Mouse (Mus musculus) frontal cortex, adult 2 months (tissue): Measurements from ENCODE around the gene Lmx1b. TPM values are rescaled to one million over a fixed set of nuclear protein-coding genes. Genes with fewer than 3 reads are reported as not detected.

ENCODE experiments used
- DNase-seq, 2 experiments: peaks; one replicate each; pipeline ENCODE4 v3.0.0; 2022; ENCODE audit warnings: low spot score in 1 of 2; ENCODE audit errors: extremely low spot score in 1 of 2
- polyA plus RNA-seq: library from polyadenylated mRNA; depleted of rRNA; stranded (reverse); fragments of >200 nt; gene quantifications from 2 replicates; pipeline ENCODE4 v1.2.3, GENCODE M21; 2012

Lmx1b gene
- polyA plus RNA-seq, 1 experiment: 0.38 TPM

DNA sequence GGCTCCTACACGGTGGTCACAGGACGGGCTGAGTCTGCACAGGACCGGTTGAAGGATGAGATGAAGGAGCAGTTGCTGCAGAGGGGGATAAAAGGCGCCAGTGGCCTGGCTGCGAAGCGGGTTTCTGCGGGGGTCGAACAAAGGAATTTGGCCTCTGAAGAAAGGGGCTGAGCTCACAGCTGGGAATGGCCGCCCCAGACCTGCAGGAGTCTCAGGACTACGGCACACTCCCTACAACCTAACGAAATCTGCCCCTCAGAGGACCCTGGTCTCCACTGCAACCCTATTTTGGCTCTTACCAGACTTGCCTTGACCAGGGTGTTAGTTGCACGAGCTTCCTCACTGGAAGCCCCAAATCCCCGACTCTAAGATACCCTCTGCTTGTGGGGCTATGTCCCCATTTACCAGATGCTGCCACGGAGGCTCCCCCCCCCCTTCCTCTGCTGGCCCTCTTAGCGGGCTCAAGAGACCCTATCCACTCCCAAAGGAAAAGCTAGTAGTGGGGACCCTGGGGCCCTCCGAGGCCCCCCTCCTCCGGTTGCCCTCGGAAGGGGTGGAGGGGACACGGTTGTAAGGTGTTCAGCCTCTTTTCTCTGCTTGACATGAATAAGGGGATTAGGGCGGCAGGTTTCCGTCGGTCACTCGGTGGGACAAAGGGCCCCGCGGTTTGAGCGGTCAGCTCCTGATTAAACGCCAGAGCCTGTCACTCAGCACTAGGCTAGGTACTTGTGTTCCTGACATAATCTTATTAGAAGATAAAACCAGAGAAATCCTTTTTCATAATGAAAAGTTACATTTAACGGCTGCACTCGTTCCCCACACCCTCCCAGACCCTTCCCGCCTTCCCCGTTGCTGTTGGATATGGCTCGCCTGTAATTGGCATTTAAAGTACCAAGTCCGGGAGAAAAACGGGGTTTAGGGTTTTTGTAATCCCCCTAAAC is 10.0 kb downstream of the Lmx1b start:
- DNase-seq: no peak

DNA sequence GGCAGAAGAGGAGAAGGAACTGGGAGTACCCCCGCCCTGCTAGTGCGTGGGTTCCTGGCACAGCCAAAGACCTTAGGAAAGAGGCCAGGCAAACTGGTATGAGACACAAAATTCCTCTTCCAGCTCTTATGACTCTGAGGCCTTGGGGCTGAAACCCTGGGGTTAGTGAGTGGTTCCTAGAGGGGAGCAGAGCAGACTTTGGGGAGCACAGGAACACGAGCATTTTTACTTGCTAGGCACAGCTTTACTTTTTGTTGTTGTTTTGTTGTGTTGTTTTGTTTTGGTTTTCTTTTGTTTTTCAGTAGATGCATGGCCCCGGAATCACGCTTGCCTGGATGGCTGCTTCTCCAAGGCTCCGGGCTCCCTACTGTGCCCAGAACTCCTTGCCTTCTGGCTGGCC is 10.7 kb downstream of the Lmx1b start:
- no peak for DNase-seq

DNA sequence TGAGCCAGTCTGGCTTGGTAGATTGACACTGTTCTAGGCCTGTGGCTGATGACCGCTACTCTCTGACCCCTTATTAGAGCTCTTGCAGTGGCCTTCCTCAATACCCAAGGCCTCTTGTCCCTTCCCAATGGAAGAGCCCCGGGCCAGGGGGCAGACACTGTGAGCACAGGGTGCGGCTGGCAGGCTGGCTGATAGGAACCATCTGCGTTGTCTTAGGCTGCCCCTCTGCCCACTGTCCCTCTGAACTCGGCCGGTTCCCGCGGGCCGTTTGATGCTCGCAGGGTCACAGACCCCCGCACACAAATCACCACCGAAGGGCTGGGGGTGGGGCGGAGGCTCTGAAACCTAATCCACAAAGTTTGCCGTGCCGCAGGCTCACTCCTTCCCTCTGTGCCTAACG is 11.5 kb downstream of the Lmx1b start:
- DNase-seq: no peak

DNA sequence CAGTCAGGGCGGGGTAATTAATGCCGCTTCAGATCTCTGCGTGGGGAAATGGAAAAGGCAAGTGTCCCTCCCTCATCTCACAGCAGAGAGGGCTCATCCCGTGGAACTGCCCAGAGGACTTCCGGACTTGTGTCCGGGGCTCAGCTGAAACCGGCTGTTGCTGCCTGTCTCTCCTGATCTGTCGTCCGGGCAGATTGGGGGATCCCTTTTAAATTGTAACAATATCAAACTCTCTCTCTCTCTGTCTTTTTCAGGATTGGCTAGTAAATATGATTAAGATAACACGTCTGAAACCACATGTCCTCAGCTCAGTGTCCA is 13.3 kb downstream of the Lmx1b start:
- no peak for DNase-seq

DNA sequence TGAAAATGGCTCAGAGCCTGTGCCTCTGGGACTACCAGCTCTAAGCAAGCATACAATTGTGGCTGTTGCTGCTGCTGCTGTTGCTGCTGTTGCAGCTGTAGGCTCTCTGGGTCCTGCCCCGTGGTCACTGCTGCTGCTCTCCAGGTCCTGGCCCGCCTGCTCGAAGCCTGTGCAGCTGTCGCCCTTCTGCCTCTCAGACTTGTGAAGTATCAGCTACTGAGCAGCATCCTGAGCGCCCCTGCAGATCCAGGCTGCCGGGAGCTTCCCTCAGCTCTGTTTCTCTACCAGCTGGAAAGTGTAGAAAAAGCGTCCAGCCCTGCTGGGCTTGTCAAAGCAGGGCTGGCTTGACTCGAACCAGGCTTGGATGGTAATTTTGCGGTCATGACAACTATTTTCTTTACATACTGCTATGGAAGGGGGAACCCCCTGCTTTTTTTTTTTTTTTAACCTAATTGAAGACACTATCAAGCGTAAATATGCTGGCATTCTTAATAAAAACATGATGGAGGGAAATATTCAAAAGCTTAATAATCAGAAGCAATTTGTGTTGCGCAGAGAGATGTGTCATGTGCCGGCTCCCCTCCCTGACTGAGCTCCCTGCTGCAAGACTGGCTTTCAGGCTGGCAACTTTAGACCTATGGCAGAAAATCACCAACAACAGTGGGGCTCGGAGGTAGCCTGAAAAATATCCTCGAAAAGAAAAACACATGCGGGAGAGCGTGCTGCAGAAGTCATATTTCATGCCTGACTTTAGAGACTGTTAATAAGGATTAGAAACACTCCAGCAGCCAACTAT is 13.9 kb downstream of the Lmx1b start:
- DNase-seq: no peak

DNA sequence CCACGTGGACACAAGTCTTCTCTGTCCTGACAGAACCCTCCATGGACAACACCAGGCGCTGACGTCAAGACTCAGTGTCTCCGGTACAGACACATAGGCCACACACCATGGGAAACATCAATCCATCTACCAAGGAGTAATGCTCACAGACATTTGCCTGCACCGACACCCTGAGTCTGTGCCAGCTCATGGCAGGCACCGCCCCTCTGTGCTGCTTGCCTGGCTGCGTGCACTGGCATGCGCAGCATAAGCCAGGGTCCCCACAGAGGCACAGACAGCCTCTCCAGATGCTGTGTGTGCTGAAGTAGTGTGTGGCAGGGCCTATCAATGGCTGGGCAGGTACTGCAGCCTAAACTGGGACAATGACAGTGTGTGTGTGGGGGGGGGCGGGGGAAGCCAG is 22.6 kb downstream of the Lmx1b start:
- no peak for DNase-seq

DNA sequence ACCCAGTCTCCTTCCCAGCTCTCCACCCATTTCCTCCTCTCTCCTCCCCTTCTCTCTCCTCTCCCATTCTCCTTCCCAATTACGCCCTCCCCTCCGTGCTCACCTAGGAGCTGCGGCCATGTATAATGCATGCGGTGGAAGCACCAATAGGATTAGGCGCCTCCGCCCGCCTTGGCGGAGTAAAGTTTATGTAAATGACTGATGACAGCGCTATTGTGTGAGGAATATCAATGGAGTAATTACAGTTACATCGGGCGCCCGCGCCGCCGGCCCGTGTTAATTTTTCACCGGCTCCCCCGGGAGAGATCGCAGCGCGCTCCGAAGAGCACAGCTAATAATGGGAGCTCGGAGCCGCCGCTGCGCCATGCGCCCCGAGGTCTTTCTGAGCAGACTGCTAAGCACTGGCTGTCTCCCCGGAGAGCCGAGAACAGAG is 23.9 kb downstream of the Lmx1b start:
- peak; percentile 21 to 70 for DNase-seq

DNA sequence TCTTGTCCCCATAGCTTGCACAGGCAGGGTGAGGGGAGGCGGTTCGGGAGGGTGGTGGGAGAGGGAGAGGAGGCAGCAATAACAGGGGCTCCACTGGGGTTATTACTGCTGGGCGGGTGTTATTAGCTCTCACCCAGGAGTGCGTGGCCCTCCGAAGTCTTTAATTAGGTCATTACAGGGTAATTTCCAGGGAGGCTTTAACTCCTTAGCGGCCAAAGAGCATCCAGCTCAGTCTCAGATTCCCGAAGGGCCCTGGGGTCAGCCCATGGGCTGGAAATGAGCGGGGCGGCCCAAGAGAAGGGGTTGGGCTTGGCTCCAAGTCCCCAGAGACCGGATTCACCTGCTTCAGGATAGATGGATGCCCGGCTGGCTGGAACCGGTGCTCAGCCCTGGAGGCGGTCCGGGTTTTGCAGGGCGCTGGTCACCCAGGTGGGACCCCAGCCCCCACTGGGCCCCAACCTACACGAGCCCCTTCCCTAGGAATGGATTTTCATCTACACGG is 24.4 kb downstream of the Lmx1b start:
- no peak for DNase-seq

DNA sequence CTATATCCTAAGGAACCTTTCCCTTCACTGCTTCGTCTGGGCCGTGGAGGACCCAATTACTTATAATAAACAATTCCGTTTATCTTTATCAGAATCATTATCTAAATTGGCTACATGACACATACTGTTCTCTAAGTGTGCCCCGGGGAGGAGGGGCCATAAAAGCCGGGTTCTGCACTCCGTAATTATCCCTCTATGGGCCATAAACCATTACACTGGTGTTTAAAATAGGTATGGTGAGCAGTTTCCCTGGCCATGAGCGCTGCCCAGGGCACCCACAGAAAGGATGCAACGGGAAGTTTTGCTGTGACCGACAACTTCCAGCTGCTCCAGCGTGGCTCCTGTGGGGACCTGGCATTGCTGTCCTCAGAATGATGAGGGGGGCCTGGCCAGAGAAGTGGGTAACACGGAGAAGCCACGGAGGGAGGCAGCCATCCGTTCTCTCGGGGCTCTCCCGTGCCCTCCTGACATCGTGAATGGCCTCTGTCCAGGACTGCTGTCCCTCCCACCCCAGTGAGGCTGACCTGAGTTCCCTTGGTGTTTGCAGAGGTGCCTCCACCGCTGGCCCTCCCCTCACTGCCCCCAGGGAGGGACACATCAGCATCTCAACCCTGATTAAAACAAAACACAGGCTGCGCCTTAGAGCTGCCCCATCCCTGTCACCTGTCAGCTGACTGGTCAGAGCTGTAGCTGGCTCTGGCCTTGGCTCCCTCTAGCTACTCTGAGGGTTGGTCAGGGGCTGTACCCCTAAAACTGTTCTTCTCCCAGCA is 34.6 kb downstream of the Lmx1b start:
- no peak for DNase-seq

DNA sequence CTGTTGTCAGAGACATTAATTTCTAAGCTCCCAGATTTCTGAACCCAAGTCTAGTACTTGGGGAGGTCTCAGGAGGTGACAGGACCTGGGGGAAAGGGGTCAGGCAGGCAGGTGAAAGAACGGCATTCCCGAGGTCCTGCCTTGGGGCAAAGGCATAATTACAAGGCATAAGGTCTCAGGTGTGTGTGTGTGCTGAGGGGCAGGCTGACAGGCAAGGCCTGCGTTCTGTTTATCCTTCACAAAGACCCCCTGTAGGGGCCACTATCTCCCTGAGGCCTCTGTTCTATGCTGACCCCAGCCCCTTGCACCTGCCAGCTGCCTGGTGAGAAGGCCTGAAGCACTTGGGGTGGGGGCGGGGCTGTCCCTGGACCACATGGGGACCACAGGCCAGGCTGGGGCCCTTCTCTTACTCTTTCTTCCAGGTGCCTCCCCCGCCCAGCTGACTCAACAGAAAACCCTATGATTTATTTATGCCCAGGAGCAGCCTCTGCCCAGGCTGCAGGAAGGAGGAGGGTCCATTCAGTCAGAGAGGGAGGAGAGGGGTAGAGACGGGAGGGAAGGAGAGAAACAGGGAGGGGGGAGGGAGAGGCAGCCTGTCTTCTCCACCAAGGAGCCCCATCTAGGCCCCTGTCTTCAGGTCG is 35.3 kb downstream of the Lmx1b start:
- DNase-seq: no peak

DNA sequence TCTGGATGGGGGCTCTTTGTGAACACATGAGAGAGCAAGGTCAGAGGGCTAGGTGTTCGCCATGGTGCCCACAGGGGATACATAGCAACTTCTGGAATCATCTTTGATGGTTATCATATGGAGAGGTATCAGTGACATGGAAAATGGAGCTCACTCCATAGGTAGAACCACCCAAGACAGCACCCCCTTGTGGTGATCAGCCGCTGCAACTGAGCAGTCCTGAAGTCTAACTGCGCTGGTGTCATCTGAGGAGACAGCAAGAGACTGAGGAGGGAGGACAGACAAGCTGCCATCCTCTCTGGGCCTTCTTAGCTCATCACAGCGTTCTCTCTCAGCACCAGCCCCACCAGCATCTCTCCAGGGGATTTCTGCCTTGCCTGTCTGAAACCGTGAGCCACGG is 39.8 kb downstream of the Lmx1b start:
- no peak for DNase-seq

DNA sequence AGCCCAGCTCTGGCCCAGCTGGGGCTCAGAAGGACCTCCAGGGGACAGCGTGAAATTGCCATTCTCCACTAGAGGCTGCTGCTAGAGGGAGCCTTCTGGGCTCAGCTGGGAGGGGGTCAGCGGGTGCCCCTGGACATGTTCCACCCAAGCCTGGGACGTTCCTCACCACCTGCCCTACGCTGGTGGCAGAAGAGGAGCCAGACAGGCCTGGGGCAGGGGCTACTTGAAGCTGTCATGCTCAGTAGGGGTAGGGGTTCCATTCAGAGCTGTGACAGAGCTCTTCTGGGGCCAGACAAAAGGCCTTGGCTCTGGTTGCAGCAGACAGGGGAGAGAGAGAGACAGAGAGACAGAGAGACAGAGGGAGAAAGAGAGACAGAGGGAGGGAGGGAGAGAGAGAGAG is 42.9 kb downstream of the Lmx1b start:
- DNase-seq: no peak

DNA sequence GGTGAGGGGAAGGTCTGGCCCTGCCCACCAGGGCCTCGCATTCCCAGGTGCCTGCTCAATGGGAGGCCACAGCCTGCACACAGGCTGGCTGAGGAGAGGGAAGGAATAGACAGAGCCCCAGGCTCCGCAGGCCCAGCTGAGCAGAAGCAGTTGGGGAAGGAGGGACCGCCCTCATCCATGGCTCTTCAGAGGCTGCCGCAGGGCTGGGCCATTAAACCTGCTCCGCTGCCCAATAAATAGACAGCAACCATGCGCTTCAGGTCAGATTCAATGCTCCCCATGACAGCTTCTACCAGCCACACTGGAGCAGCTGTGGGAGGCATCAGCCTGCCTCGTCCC is 45.3 kb downstream of the Lmx1b start:
- DNase-seq: no peak

DNA sequence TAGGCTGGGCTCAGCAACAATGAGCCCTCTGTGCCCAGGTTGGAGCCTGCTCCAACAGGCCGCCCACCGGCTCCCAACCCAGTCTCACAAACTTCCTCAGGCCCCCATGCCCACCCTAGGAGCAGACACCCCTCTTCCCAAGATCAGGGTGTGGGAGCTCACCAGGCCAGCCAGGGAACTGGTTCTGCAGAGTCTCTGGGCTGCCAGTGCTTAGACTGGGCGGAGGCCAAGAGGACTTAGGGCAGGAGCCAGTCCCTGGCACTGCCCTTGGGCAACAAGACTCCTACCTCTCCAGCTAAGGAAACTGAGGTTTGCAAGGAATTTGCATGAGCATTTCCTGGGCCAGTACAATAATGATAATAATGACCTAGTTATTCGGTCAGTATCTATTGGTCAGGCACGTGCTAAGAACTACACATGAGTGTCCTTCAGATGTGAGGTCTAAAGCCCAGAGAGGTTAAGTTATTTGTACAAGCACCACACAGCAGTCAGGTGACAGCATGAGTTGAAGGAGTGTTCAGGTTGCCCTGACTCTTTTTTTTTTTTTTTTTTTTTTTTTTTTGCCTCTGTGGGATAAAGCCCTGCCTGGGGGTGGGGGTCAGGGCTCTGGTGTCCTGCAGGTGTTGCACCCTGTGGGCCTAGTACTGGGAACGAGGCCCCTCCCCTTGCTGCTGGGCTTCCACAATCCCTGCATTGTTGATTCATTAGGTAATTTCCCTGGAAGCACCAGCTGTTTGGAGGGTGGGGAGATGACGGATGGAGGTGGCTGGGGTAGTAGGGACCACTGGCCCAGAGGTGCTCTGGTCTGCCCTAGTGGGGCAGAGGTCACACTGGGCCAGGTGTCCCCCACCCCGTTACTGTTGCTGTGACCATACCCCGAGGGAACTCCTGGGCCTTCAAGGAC is 45.9 kb downstream of the Lmx1b start:
- DNase-seq: no peak

DNA sequence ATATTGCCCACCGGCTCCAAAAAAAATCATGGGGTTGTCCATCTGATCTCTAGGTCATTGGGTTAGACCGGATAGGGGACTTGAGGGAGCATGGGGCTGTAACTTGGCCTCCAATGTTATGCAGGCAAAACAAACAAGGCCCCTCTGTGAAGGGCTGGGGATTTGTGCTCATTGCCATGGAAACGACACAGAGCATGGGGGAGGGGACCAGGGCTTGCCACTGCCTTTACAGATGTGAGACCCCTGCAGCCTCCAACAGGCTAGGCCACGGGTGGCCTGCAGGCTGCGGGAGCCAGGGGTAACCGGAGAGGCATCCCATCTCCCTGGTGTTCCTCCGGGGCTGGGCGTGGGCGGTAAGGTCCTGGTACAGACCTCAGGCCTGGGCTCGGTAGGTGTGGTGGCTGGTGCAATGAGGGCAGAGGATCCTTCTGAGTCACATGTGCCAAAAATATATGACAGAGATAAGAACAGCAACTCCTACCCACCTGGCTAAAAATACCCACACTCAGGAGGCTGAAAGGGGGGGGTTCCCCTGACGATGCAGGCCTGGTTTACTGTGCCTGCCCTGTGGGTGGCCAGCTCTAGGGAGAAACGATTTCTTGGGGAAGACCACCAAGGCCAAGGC is 47.3 kb downstream of the Lmx1b start:
- peak; percentile 35 to 63 for DNase-seq

DNA sequence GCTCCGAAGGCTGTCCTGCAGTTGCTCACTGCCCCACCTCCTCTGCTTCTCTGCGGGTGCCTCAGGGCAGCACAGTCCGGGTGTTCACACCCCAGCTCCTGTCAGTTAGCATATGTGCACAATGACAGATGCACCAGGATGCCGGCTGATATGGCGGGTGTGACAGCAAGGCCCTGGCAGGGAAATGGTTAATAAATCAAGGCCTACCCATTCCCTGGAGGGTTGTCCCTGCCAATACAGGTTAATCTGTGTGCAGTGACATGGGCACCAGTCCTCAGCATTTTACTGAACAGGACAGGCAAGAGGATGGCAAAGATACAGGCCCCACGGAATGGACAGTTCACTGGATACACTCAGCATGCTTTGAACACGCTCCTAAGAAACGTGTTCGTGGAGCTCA is 51.0 kb downstream of the Lmx1b start:
- DNase-seq: no peak

DNA sequence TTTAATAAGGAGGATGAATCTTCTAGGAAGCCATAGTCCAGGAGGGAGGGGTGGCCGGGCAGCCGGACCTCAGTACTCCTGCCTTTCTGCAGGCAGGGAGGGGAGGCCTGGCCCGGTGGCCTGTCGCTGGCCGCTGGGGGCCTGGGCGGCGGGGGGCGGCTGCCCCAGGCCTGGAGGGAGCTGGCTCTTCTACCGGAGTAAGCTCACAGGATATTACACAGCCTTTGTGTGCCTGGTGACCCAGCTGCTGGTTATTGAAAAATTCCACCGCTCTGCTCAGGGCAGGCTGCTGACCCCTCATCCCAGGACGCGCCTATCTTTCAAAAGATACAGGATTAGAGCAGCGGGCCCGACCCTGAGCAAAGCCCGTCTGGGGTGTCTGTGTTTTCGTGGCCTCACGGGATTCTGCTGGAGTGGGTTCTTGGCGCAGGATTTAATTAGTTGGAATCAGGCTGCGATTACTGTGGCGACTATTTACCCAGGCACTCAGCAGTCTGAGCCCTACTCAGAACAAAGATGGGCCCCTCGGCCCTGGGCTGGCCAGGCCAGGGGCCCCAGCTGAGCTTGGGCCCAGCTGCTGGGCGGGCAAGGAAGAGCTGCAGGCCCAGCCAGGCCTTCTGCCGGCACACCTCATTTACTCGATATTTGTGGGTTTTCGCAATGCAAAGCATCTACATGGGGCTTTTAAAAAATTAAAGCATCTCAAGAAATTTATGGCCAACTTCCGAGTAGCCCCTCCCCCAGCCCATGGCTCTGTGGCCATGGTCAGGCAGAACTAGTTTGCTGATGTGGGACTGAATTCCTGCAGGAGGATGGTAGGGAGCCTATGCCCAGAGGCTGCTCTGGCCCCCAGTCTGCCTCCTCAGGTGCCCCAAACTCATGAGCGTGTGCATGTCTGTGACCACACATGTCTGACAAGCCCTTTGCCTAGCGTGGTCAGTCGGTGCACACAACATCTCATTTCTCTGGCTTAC is 55.1 kb downstream of the Lmx1b start:
- no peak for DNase-seq

DNA sequence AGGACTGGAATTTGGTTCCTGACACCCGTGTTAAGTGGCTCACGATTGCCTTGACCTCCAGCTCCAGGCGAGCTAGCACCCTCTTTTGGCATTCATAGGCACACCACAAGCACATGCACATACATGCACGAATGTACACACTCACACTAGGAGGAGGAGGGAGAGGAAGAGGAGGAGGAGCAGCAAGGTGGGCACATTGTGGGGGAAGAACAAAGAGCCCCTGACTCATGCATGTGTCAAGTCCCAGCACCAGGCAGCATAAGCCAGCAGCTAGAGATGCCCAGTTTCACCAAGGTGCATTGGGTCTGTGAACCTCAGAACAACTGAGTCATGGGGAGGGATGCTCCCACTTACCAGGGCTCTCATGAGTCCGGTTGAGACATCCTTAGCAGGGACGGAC is 56.5 kb downstream of the Lmx1b start:
- no peak for DNase-seq
